Comparison of ENCODE assay signal across 20 mouse cellular contexts in genomic region chr4:55534510-55534909, GRCm38 (mm10). TPM values are rescaled to one million over a fixed set of nuclear protein-coding genes. Genes with fewer than 3 reads are reported as not detected.
A peak's percentile ranks its signal among the peaks of the same experiment; 100 is the strongest.
DNase-seq lines count a peak whose midpoint lies in the region; ATAC-seq and TF ChIP-seq lines count a peak whose summit lies in the region.
"Had no signal": no experiment of that assay in that cellular context is flagged by ENCODE, and none has a peak within 500 bp of the region (broad histone marks: within the 10 kb centered on the region; RNA-seq: fewer than 3 reads in every experiment).

No protein-coding gene starts in this region.

- peaks cover 34% of the 10 kb centered on the region for H3K27me3 ChIP-seq in heart, embryonic 10.5 days (ENCODE audit: insufficient read depth, poor library complexity, severe bottlenecking)
- no peaks in the 10 kb centered on the region for H3K27me3 ChIP-seq in C2C12 (ENCODE audit: control insufficient read depth, insufficient read depth, insufficient read length)
- H3K27me3 ChIP-seq in kidney, adult 2 months (replicated peaks; ENCODE audit: control insufficient read depth, insufficient read depth, low read length), result no peaks in the 10 kb centered on the region

- no peaks in the 10 kb centered on the region for H3K79me3 ChIP-seq in C2C12 (ENCODE audit: low read depth)

- no peak for TF ChIP-seq CTCF in C2C12 (IDR thresholded peaks at IDR 0.05; ENCODE audit: control insufficient read depth, insufficient read depth, insufficient read length)
- TF ChIP-seq CTCF in kidney, adult 2 months (conservative IDR thresholded peaks at IDR 0.05; ENCODE audit: insufficient read depth, insufficient read length, low read depth, low read length), result no peak

- H3K79me2 ChIP-seq in C2C12 (ENCODE audit: control insufficient read depth, insufficient read depth), result peaks cover 17% of the 10 kb centered on the region

- H3K36me3 ChIP-seq in heart, embryonic 10.5 days, result no peaks in the 10 kb centered on the region
- H3K36me3 ChIP-seq in C2C12 (ENCODE audit: control insufficient read depth, insufficient read depth), result no peaks in the 10 kb centered on the region
- H3K36me3 ChIP-seq in kidney, adult 2 months (ENCODE audit: control insufficient read depth, insufficient read depth, low read length), result no peaks in the 10 kb centered on the region
- H3K36me3 ChIP-seq: forebrain, embryonic 10.5 days; G1E; heart, embryonic 12.5 days; kidney, embryonic 15.5 days had no signal

- H3K4me3 ChIP-seq in heart, embryonic 10.5 days, result no peak overlapping the region
- H3K4me3 ChIP-seq in C2C12 (ENCODE audit: insufficient read depth, poor library complexity, severe bottlenecking), result no peak overlapping the region
- no peak overlapping the region for H3K4me3 ChIP-seq in kidney, adult 2 months (ENCODE audit: insufficient read depth, low read depth, low read length)

- no peak overlapping the region for H3K27ac ChIP-seq in heart, embryonic 10.5 days
- no peak overlapping the region for H3K27ac ChIP-seq in kidney, adult 2 months (ENCODE audit: insufficient read depth, low read depth, low read length)
- H3K27ac ChIP-seq: forebrain, embryonic 10.5 days; liver, embryonic 14.5 days had no signal

- peak; percentile 12 to 15 for DNase-seq in heart, postnatal 10 days
- DNase-seq in heart, embryonic 10.5 days (ENCODE audit: low spot score), result no peak
- DNase-seq in 3T3-L1 (ENCODE audit: low read depth, low spot score), result peak; percentile 43
- DNase-seq in kidney, adult 2 months, result no peak
- DNase-seq in layer of hippocampus, postnatal 36 days, result no peak
- DNase-seq: cerebellum, adult 9-10 months; forebrain, postnatal 0 days; layer of hippocampus, adult 9-11 months; thymus, postnatal 25 days had no signal

- peaks cover 25% of the 10 kb centered on the region for H3K4me1 ChIP-seq in heart, embryonic 10.5 days
- H3K4me1 ChIP-seq in kidney, adult 2 months (ENCODE audit: control insufficient read depth, insufficient read depth, low read length), result no peaks in the 10 kb centered on the region

- no peaks in the 10 kb centered on the region for H3K9me3 ChIP-seq in heart, embryonic 10.5 days
- H3K9me3 ChIP-seq: embryonic facial prominence, embryonic 13.5 days; forebrain, embryonic 10.5 days; heart, embryonic 12.5 days; kidney, embryonic 15.5 days had no signal

- WGBS in heart, embryonic 10.5 days, result 80% methylated on average over 4 of the region's 4 CpGs
- 75% methylated on average over 4 of the region's 4 CpGs for WGBS in kidney, adult 2 months

- H3ac ChIP-seq in C2C12 (ENCODE audit: control insufficient read depth, insufficient read length, low read depth), result no peak overlapping the region

- intact Hi-C loops in heart, postnatal 10 days (cut with DNase I), result loop anchor here (5.0 kb wide), 3 partner anchors 468 to 688 kb away; no protein-coding TSS in a partner anchor

- no peak for TF ChIP-seq POLR2A in kidney, adult 2 months (IDR thresholded peaks at IDR 0.05; ENCODE audit: low read depth, low read length)

- peak; percentile 15 for ATAC-seq in granulocyte monocyte progenitor cell, adult 5-6 weeks (replicated peaks; ENCODE audit: poor library complexity, severe bottlenecking)
- ATAC-seq: CD4-positive, CD25-positive, alpha-beta regulatory T cell, adult 4 months; forebrain, postnatal 0 days; hindbrain, embryonic 16.5 days; intestine, embryonic 16.5 days had no signal

TF ChIP-seq in C2C12, 6 proteins besides CTCF, POLR2A, EP300 and RAD21:
- no peak for TF ChIP-seq FOSL1 (IDR thresholded peaks at IDR 0.05; ENCODE audit: insufficient read depth, low read length, poor library complexity, severe bottlenecking)
- no peak for TF ChIP-seq MAX (IDR thresholded peaks at IDR 0.05)
- peak; percentile 70 for TF ChIP-seq CEBPB (IDR thresholded peaks at IDR 0.05; ENCODE audit: low read depth)
- TF ChIP-seq MYOD1 (IDR thresholded peaks at IDR 0.05; ENCODE audit: control insufficient read depth, insufficient read length, low read depth), result no peak
- TF ChIP-seq MYOG (IDR thresholded peaks at IDR 0.05; ENCODE audit: control insufficient read depth, extremely low read depth, insufficient read length), result no peak
- no peak for TF ChIP-seq USF1 (IDR thresholded peaks at IDR 0.05; ENCODE audit: low read depth)

RNA-seq across cellular contexts. Expression of gene Klf4, which starts 2.2 kb away (rescaled TPM):
- total RNA-seq in heart, postnatal 10 days (2021), result 10 to 100 TPM; 42.1 to 61.1 TPM
- polyA plus RNA-seq in heart, embryonic 10.5 days (2016; fragmentation: Nextera tagmentation; extraction: Ambion mirVana), result 2.1 TPM in 2 replicates
- polyA plus RNA-seq in C2C12 (2012; fragmentation: generic; extraction: Trizol), result 11.0 TPM
- 14.6 and 15.8 TPM in 2 replicates for total RNA-seq in granulocyte monocyte progenitor cell, adult 5-6 weeks (2014; fragmentation: Nextera tagmentation)
- total RNA-seq in granulocyte monocyte progenitor cell, adult 5-6 weeks (2017), result 5.4 and 11.2 TPM in 2 replicates
- polyA plus RNA-seq in kidney, adult 2 months (2012; rRNA removed), result 8.5 and 11.4 TPM in 2 replicates
- 1 to 10 TPM; 4.8 to 5.3 TPM for total RNA-seq in layer of hippocampus, postnatal 36 days (2021)
- total RNA-seq: G1E had no signal

Comparison
In these comparisons a context has a peak if more than half of its experiments do, and no peak if none do; other contexts are left out.
1. DNase-seq: peak in heart, postnatal 10 days (2 of 2) and 3T3-L1 (single experiment); none in heart, embryonic 10.5 days (single experiment), kidney, adult 2 months (single experiment) and layer of hippocampus, postnatal 36 days (0 of 2).